Mouse (Mus musculus) heart, embryonic 14.5 days (tissue): ENCODE results near the gene Tent5b. TPM values are rescaled to one million over a fixed set of nuclear protein-coding genes. Genes with fewer than 3 reads are reported as not detected.

ENCODE experiments used
- ATAC-seq: fragments of 200-750 bp; cut with Nextera tagmentation; 2 replicates; pipeline ENCODE4 v1.8.0; 2017; ENCODE audit warnings: low read depth, moderate TSS enrichment; ENCODE audit not compliant: insufficient number of reproducible peaks, insufficient read depth, low FRiP score
- H3K27ac ChIP-seq, 2 experiments: fragments of 200-500 bp in 1 of 2; fragments of 300-500 bp in 1 of 2; sonication (generic) in 1 of 2; replicated peaks in 1 of 2; 2 replicates each; pipeline ENCODE4 v1.5.1; 2012 to 2014; ENCODE audit warnings: low read depth in 2 of 2, low read length in 2 of 2, control low read depth in 1 of 2, mild to moderate bottlenecking in 1 of 2, mixed read lengths in 1 of 2; ENCODE audit not compliant: control insufficient read depth in 1 of 2, insufficient read depth in 1 of 2
- H3K27me3 ChIP-seq: fragments of 300-500 bp; sonication (generic); 2 replicates; pipeline ENCODE4 v1.6.1; 2014; ENCODE audit warnings: mild to moderate bottlenecking, low read length, control low read depth; ENCODE audit not compliant: control insufficient read depth, insufficient read depth
- H3K36me3 ChIP-seq: fragments of 300-500 bp; sonication (generic); 2 replicates; pipeline ENCODE4 v1.6.1; 2014; ENCODE audit warnings: mild to moderate bottlenecking, control low read depth, low read length, mixed read lengths; ENCODE audit not compliant: control insufficient read depth, insufficient read depth
- H3K4me1 ChIP-seq, 2 experiments: fragments of 200-500 bp in 1 of 2; fragments of 300-500 bp in 1 of 2; sonication (generic) in 1 of 2; 2 replicates each; pipeline ENCODE4 v1.6.1; 2012 to 2014; ENCODE audit warnings: low read length in 2 of 2, control low read depth in 1 of 2, mixed read lengths in 1 of 2; ENCODE audit not compliant: control insufficient read depth in 2 of 2, insufficient read depth in 2 of 2
- H3K4me2 ChIP-seq: fragments of 300-500 bp; sonication (generic); 2 replicates; pipeline ENCODE4 v1.6.1; 2014; ENCODE audit warnings: mild to moderate bottlenecking, low read length
- H3K4me3 ChIP-seq, 2 experiments: fragments of 200-500 bp in 1 of 2; fragments of 300-500 bp in 1 of 2; sonication (generic) in 1 of 2; 2 replicates each; pipeline ENCODE4 v1.5.1; 2012 to 2014; ENCODE audit warnings: low read length in 2 of 2, mild to moderate bottlenecking in 2 of 2, control low read depth in 1 of 2, low read depth in 1 of 2, moderate library complexity in 1 of 2; ENCODE audit not compliant: control insufficient read depth in 1 of 2, insufficient read depth in 1 of 2
- H3K9ac ChIP-seq: fragments of 300-500 bp; sonication (generic); 2 replicates; pipeline ENCODE4 v1.6.1; 2014; ENCODE audit warnings: mild to moderate bottlenecking, low read length
- H3K9me3 ChIP-seq: fragments of 300-500 bp; sonication (generic); 2 replicates; pipeline ENCODE4 v1.6.1; 2016; ENCODE audit warnings: low read length, control low read depth; ENCODE audit not compliant: control insufficient read depth
- WGBS: fragments of 180-500 bp; shearing (Covaris S2); extraction: QIAGEN DNeasy Blood & Tissue Kit; methylation state at CpG from one replicate; pipeline ENCODE4 v1.1.7; 2014; 5-methylcytosine and 5-hydroxymethylcytosine counted together
- polyA plus RNA-seq: library from polyadenylated mRNA; unstranded; fragments of >200 nt; fragmentation: Nextera tagmentation; extraction: Ambion mirVana; gene quantifications from 2 replicates; pipeline ENCODE4 v1.2.1, GENCODE M21; 2014

Gene Tent5b
- polyA plus RNA-seq, 1 experiment from 2014 or later: 0.61 TPM

DNA sequence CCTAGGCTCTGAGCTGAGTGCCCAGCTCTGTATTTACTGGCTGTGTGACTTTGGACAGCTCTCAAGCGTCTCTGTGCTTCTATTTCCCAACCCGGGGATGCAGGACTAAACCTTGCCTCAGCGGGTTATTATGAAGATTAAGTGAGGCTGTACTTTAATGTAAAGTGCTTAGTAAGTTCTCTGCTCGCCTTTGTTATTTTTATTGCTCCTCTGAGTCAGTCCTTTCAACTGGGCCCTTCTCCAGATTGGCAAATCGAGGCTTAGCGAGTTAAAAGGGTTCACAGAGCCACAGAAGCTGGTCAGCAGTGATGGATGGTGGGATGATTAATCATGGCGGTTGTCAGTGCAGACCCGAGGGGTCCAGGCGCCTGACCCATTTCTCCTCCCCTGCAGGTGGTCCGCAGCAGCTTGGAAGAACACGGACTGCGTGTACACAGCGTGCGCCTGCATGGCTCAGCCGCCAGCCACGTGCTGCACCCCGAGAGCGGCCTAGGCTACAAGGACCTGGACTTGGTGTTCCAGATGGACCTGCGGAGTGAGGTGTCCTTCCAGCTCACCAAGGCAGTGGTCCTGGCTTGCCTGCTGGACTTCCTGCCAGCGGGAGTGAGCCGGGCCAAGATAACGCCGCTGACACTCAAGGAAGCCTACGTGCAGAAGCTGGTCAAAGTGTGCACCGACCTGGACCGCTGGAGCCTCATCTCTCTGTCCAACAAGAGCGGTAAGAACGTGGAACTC is 5.9 kb downstream of the Tent5b start:
- Histone ChIP-seq H3K4me3 (no peak overlapping the region), H3K4me2 (no peak overlapping the region), H3K27ac (no peak overlapping the region), H3K9me3 (no peaks in the 10 kb centered on the region), H3K4me1 (peaks cover 16 to 17% of the 10 kb centered on the region in 2 experiments), H3K27me3 (peaks cover 18% of the 10 kb centered on the region), H3K36me3 (no peaks in the 10 kb centered on the region), H3K9ac (no peak overlapping the region)
- ATAC-seq: no peak
- 83% methylated on average over 28 of the region's 28 CpGs for WGBS

DNA sequence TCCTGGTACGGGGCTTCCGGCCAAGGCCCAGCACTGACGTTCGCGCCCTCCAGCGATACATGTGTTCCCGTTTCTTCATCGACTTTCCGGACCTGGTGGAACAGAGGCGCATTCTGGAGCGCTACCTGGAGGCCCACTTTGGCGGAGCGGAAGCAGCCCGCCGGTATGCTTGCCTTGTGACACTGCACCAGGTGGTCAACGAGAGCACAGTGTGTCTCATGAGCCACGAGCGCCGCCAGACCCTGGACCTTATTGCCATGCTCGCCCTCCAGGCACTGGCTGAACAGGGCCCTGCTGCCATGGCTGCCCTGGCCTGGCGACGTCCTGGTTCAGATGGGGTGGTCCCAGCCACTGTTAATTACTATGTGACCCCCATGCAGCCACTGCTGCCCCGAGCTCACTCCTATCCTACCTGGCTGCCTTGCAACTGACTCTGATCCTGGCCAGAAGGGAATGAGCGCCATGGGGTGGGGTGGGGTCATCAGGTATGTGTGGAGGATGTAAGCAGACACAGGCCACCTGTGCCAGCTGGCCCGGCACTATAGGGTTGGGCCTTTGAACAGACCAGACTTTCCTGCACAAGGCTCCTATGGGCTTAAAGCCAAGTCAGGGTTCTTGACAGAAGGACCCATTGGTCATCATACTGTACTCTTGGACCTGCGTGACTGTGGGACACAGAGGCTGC is 6.9 kb downstream of the Tent5b start:
- Histone ChIP-seq H3K36me3 (no peaks in the 10 kb centered on the region), H3K9ac (no peak overlapping the region), H3K9me3 (no peaks in the 10 kb centered on the region), H3K4me2 (no peak overlapping the region), H3K27ac (no peak overlapping the region), H3K27me3 (peaks cover 10% of the 10 kb centered on the region), H3K4me1 (peaks cover 21 to 23% of the 10 kb centered on the region in 2 experiments), H3K4me3 (no peak overlapping the region)
- WGBS: 90% methylated on average over 25 of the region's 26 CpGs
- no peak for ATAC-seq

DNA sequence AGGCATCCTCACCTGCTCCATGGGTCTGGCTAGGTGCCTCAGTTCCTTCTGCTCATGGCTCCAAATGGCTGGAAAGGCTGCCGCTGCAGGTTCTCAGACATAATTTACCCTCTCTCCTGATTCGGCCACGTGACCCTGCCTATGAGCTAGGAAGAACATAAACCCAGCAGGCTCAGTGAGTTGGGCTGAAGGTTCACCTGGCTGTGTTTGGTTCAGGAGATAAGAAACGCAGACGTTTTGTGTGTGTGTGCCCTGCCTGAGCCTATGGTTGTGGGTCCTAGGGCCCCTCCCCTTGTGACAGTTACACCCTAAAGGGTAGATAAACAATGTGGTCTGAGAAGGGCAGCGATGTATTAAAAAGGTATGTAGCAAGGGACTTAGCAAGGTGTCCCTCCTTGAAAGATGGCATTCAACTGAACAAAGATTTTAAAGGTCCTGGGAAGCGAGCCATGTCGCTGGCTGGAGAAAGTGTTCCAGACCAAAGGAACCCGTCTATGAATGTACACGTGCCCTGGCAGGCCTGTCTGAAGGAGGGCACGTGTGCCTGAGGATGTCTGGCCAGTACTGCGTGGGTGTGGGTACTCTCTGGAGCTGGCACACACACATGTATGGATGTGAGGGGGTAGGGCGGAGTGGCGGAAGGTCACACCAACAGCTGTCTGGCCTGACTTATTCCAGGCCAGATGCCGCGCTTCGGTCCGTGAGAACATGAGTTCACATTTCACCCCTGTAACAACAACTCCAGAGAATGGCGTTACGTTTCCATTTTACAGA is 8.9 kb downstream of the Tent5b start:
- Histone ChIP-seq H3K4me2 (no peak overlapping the region), H3K27me3 (no peaks in the 10 kb centered on the region; the same call in 1 of the 2 replicates), H3K27ac (no peak overlapping the region), H3K36me3 (no peaks in the 10 kb centered on the region), H3K4me3 (no peak overlapping the region), H3K9ac (no peak overlapping the region), H3K9me3 (no peaks in the 10 kb centered on the region), H3K4me1 (peaks cover 24 to 27% of the 10 kb centered on the region in 2 experiments)
- WGBS: 83% methylated on average over 20 of the region's 20 CpGs
- no peak for ATAC-seq

DNA sequence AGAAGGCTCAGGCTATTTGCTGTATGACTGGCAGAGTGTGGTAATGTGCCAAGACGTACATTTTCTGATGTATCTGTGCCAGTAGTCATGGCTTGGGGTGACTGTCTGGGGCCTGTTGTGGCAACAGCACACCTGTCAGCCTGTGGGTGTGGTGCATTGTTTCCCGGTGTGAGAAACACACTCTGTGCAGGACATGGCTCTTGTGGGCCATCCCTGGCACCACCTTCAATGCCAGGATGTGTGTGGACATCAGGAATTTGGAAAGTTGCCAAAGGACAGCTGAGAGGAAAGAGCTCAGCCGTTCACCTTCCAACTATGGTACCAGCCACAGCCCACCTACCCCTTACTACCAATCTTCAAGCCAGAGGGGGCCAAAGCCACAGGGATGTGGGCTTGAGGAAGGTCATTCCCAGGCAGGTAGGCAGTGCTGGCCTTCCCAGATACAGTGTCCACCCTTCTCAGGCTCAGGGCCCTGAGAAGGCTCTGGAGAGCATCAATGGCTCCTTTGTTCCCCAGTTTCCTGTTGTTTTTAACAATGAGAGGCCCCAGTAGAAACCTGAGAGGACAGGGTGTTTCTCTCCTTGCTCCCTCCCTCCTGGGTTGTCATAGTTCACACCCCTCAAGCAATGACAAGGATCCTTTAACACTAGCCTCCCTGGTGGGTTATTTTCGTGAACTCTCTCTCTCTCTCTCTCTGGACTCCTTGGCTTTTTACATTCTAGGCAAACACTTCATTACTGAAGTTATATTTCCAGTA is 9.7 kb downstream of the Tent5b start:
- H3K9me3 ChIP-seq: no peaks in the 10 kb centered on the region
- H3K4me1 ChIP-seq: peaks cover 19 to 22% of the 10 kb centered on the region in 2 experiments
- H3K9ac ChIP-seq: no peak overlapping the region
- H3K4me2 ChIP-seq: no peak overlapping the region
- peaks cover 2% of the 10 kb centered on the region; the same call in 1 of the 2 replicates for H3K27me3 ChIP-seq
- 45% methylated on average over 4 of the region's 4 CpGs for WGBS
- H3K36me3 ChIP-seq: no peaks in the 10 kb centered on the region
- no peak overlapping the region for H3K4me3 ChIP-seq
- peak overlapping the region; percentile 25 to 29; a peak in 2 of 4 replicates for H3K27ac ChIP-seq
- no peak; the same call in 1 of the 2 replicates for ATAC-seq

DNA sequence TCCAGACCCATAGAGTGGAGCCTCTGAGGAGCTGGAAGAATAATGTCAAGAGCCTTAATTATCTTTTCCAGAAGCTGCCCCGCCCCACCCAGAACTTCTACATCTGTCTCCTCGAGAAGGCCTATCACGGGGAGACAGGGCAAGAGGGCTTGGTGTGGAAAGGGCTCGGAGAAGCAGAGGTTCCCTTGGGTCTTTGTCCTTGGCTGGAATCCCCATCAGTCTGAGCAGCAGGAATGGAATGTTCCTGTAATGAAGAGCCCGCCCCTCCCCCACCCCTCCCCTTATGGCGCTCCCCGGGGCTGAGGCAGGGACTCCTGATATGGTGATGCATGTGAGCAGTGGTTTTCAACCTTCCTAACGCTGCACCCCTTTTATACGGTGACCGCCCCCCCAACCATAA is 11.9 kb downstream of the Tent5b start:
- 19% methylated on average over 10 of the region's 10 CpGs for WGBS
- H3K9ac ChIP-seq: peak overlapping the region; percentile 44; the same call in 1 of the 2 replicates

DNA sequence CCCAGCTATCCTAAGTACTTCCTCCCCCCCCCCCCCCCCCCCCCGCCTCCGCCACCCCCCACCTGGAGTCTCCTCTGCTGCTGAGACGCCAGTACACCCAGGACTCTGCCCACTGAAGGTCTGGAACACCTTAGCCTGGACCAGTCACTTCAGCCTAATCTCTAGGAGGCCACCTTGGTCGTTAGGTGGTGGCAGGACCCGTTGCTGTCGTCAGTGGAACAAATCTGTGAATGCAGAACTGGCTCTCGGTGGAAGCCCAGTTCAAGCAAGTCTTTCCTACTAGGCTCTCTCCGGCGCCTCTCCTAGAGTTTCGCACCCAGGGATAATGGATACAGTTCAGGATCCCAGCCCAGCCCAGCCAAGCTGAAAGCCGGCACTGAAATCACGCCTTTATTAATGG is 14.0 kb downstream of the Tent5b start:
- H3K9ac ChIP-seq: peak overlapping the region; percentile 54; the same call in 1 of the 2 replicates

More for the DNA sequence above, 11.9 kb downstream of the Tent5b start:
- H3K4me2 ChIP-seq: peak overlapping the region; percentile 45
- peaks cover 23% of the 10 kb centered on the region for H3K27me3 ChIP-seq
- H3K4me3 ChIP-seq: no peak overlapping the region
- peaks cover 19 to 22% of the 10 kb centered on the region in 2 experiments for H3K4me1 ChIP-seq
- H3K27ac ChIP-seq: peak overlapping the region; percentile 14 to 43; a peak in 1 of 4 replicates
- 0 out of 2 replicates have a peak, but pooled peaks have one; percentile 32 for ATAC-seq
- H3K9me3 ChIP-seq: no peaks in the 10 kb centered on the region
- no peaks in the 10 kb centered on the region for H3K36me3 ChIP-seq

DNA sequence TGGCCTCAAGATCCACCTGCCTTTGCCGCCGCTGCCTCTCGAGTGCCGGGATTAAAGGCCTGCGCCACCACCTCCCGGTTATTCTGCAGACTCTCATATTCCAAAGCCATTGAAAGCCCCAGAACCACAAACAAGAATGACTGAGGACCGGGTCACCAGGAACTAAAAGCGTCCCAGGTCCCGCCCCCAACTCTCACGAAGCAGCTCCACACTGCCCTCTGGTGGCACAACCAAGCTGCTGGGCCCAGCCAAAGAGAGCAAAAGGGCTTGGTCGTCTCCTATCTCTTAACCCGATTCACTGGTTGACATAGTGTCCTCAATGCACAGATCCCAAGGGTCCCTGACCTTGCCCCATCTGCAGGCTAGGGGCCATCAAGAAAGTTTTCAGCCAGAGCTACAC is 14.5 kb downstream of the Tent5b start:
- peaks cover 49% of the 10 kb centered on the region for H3K27me3 ChIP-seq
- peak overlapping the region; percentile 22 to 36 for H3K4me3 ChIP-seq
- H3K4me1 ChIP-seq: peaks cover 23 to 32% of the 10 kb centered on the region in 2 experiments
- no peak for ATAC-seq
- H3K4me2 ChIP-seq: peak overlapping the region; percentile 71
- no peaks in the 10 kb centered on the region for H3K9me3 ChIP-seq
- no peak overlapping the region for H3K27ac ChIP-seq
- peak overlapping the region; percentile 54; the same call in 1 of the 2 replicates for H3K9ac ChIP-seq
- no peaks in the 10 kb centered on the region for H3K36me3 ChIP-seq
- WGBS: under 1% methylated on average over 12 of the region's 12 CpGs

More for the DNA sequence above, 14.0 kb downstream of the Tent5b start:
- Histone ChIP-seq H3K27ac (no peak overlapping the region), H3K4me1 (peaks cover 24 to 32% of the 10 kb centered on the region in 2 experiments), H3K4me2 (peak overlapping the region; percentile 71), H3K9me3 (no peaks in the 10 kb centered on the region), H3K36me3 (no peaks in the 10 kb centered on the region), H3K27me3 (peaks cover 44% of the 10 kb centered on the region), H3K4me3 (peak overlapping the region; percentile 22 to 36)
- no peak for ATAC-seq
- 18% methylated on average over 9 of the region's 12 CpGs for whole genome bisulfite sequencing
